Mouse (Mus musculus) hindbrain, embryonic 16.5 days (tissue): ENCODE data around the gene Map2k1. TPM values are rescaled to one million over a fixed set of nuclear protein-coding genes. Genes with fewer than 3 reads are reported as not detected.

ENCODE experiments used
- ATAC-seq: fragments of 200-750 bp; cut with Nextera tagmentation; 2 replicates; pipeline ENCODE4 v1.8.0; 2017; ENCODE audit warnings: moderate TSS enrichment, moderate library complexity
- H3K27ac ChIP-seq: fragments of 300-500 bp; sonication (generic); 2 replicates; pipeline ENCODE4 v1.5.1; 2014; ENCODE audit warnings: low read depth, mild to moderate bottlenecking, control low read depth, low read length, moderate library complexity
- H3K27me3 ChIP-seq: fragments of 300-500 bp; sonication (generic); replicated peaks from 2 replicates; pipeline ENCODE4 v1.6.1; 2014; ENCODE audit warnings: low read length; ENCODE audit not compliant: control insufficient read depth, insufficient read depth
- H3K36me3 ChIP-seq: fragments of 300-500 bp; sonication (generic); 2 replicates; pipeline ENCODE4 v1.6.1; 2014; ENCODE audit warnings: mild to moderate bottlenecking, low read length, moderate library complexity, mixed read lengths; ENCODE audit not compliant: control insufficient read depth, insufficient read depth
- H3K4me1 ChIP-seq: fragments of 300-500 bp; sonication (generic); 2 replicates; pipeline ENCODE4 v1.6.1; 2014; ENCODE audit warnings: low read depth, low read length; ENCODE audit not compliant: control insufficient read depth, insufficient read depth
- H3K4me2 ChIP-seq: fragments of 300-500 bp; sonication (generic); 2 replicates; pipeline ENCODE4 v1.6.1; 2014; ENCODE audit warnings: mild to moderate bottlenecking, low read length, control low read depth, moderate library complexity
- H3K4me3 ChIP-seq: fragments of 300-500 bp; sonication (generic); 2 replicates; pipeline ENCODE4 v1.5.1; 2014; ENCODE audit warnings: mild to moderate bottlenecking, low read length, control low read depth, moderate library complexity
- H3K9ac ChIP-seq: fragments of 300-500 bp; sonication (generic); 2 replicates; pipeline ENCODE4 v1.6.1; 2014; ENCODE audit warnings: low read depth, mild to moderate bottlenecking, control low read depth, low read length, moderate library complexity
- H3K9me3 ChIP-seq: fragments of 300-500 bp; sonication (generic); 2 replicates; pipeline ENCODE4 v1.6.1; 2014; ENCODE audit warnings: mild to moderate bottlenecking, low read length, moderate library complexity; ENCODE audit not compliant: control insufficient read depth
- WGBS: fragments of 180-500 bp; shearing (Covaris S2); extraction: QIAGEN DNeasy Blood & Tissue Kit; methylation state at CpG from one replicate; pipeline ENCODE4 v1.1.7; 2014; 5-methylcytosine and 5-hydroxymethylcytosine counted together
- polyA plus RNA-seq: library from polyadenylated mRNA; unstranded; fragments of >200 nt; fragmentation: Nextera tagmentation; extraction: Ambion mirVana; gene quantifications from 2 replicates; pipeline ENCODE4 v1.2.1, GENCODE M21; 2015

Gene Map2k1
- polyA plus RNA-seq, 1 experiment from 2014 or later = 83.9 TPM

- H3K27me3 ChIP-seq = no peaks in the 10 kb centered on the region
- H3K9ac ChIP-seq = no peak overlapping the region
- no peaks in the 10 kb centered on the region for H3K9me3 ChIP-seq
- no peak overlapping the region for H3K27ac ChIP-seq
- H3K4me2 ChIP-seq = no peak overlapping the region
- WGBS = 92% methylated on average over 3 of the region's 3 CpGs
- no peak for ATAC-seq
- H3K4me1 ChIP-seq = peaks cover 9% of the 10 kb centered on the region
- H3K4me3 ChIP-seq = no peak overlapping the region
- no peaks in the 10 kb centered on the region for H3K36me3 ChIP-seq
These were observed 2.8 kb upstream of the Map2k1 start for GRCm38 (mm10) chr9:64256204-64256603.

DNA sequence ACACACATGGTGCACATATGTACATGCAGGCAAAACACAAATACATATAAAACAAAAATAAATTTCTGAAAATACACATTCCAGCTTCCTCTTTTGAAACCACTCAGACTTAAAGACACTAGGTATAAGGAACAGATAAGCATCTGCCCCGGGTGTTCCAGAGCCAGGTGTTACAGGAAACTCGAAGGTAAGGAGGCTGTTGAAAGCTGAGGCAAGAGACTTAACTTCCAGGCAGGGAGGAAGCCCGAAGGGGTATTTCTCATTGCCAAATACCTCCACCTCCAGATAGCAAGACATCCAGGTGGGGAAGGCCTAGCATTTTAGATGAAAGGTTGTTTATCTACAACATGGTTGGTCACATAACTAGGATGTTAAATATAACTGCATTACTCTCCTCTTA lies 2.0 kb upstream of the Map2k1 start:
- WGBS = 86% methylated on average over 3 of the region's 3 CpGs
- H3K27ac ChIP-seq = no peak overlapping the region

GRCm38 (mm10) chr9:64252591-64253020 lies 825 bp downstream of the Map2k1 start:
- H3K27me3 ChIP-seq = no peaks in the 10 kb centered on the region
- peak overlapping the region; percentile 81 for H3K4me3 ChIP-seq
- H3K27ac ChIP-seq = peak overlapping the region; percentile 91
- WGBS = under 1% methylated on average over 16 of the region's 16 CpGs
- peaks cover 9% of the 10 kb centered on the region for H3K4me1 ChIP-seq
- H3K9ac ChIP-seq = peak overlapping the region; percentile 86
- H3K4me2 ChIP-seq = peak overlapping the region; percentile 75
- no peaks in the 10 kb centered on the region for H3K9me3 ChIP-seq
- H3K36me3 ChIP-seq = no peaks in the 10 kb centered on the region
- no peak for ATAC-seq

More for the DNA sequence above, 2.0 kb upstream of the Map2k1 start:
- no peaks in the 10 kb centered on the region for H3K36me3 ChIP-seq
- ATAC-seq = no peak
- peaks cover 9% of the 10 kb centered on the region for H3K4me1 ChIP-seq
- no peaks in the 10 kb centered on the region for H3K27me3 ChIP-seq
- H3K4me3 ChIP-seq = no peak overlapping the region
- H3K9me3 ChIP-seq = no peaks in the 10 kb centered on the region
- H3K4me2 ChIP-seq = no peak overlapping the region
- no peak overlapping the region for H3K9ac ChIP-seq

DNA sequence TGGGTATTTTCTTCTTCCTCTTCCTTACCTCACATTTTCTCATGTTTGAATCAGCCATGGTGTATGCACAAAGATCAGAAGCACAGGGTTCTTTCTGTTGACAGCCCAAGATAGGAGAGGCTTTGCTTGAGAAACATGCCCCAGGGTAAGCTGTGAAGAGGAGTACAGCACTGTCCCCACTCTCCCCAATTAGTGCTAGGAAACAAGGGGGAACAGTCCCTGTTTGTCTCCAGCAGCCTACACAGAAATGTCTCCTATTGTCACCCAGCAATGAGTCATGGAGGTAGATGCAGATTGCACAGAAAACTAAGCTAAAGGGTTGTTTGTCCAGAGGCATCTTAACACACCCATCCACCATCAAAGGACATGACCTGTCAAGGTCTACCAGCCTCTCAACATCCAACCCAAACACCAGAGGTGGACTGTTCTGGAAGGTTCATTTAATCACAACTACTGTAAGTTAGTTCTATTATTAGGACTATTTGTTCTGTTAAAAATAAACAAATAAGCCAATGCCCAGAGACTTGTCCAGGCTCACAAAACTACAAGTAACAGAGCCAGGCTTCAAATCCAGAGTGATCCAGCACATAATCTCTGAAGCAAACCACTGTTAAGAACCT lies 3.2 kb downstream of the Map2k1 start:
- H3K27me3 ChIP-seq = no peaks in the 10 kb centered on the region
- no peak overlapping the region for H3K4me2 ChIP-seq
- H3K36me3 ChIP-seq = no peaks in the 10 kb centered on the region
- H3K9me3 ChIP-seq = no peaks in the 10 kb centered on the region
- H3K4me3 ChIP-seq = no peak overlapping the region
- no peak overlapping the region for H3K9ac ChIP-seq
- no peak overlapping the region for H3K27ac ChIP-seq
- peaks cover 9% of the 10 kb centered on the region for H3K4me1 ChIP-seq
- ATAC-seq = no peak

GRCm38 (mm10) chr9:64249371-64249770 lies 4.1 kb downstream of the Map2k1 start:
- Histone ChIP-seq H3K4me2 (no peak overlapping the region), H3K9me3 (no peaks in the 10 kb centered on the region), H3K36me3 (no peaks in the 10 kb centered on the region), H3K27me3 (no peaks in the 10 kb centered on the region), H3K4me3 (no peak overlapping the region), H3K9ac (no peak overlapping the region), H3K4me1 (peaks cover 9% of the 10 kb centered on the region), H3K27ac (no peak overlapping the region)
- WGBS = 87% methylated on average over 1 of the region's 1 CpGs
- no peak for ATAC-seq

- no peak for ATAC-seq
- no peaks in the 10 kb centered on the region for H3K4me1 ChIP-seq
- no peak overlapping the region for H3K27ac ChIP-seq
These were observed 11.0 kb downstream of the Map2k1 start for GRCm38 (mm10) chr9:64242381-64242831.

DNA sequence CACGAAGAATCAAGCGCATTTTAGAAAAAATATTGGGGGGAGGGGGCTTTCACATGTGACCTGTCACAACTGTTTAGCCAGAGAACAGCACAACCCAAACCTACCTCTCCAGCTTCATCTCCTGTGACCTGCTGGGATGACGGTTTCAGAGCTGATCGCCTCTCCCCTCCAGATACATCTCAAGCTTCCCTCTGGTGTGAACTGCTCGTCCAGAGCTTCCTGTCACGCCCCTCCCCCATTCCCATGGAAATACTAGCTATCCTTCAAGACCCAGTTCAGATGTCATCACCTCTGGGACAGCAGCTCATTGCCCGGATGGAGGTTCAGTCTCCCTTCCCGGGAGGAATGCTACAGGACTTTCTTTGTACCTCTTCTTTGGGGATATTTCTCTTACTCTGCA lies 12.8 kb downstream of the Map2k1 start:
- Histone ChIP-seq H3K9ac (no peak overlapping the region), H3K4me2 (no peak overlapping the region), H3K9me3 (no peaks in the 10 kb centered on the region), H3K27ac (no peak overlapping the region), H3K4me1 (no peaks in the 10 kb centered on the region), H3K4me3 (no peak overlapping the region), H3K27me3 (no peaks in the 10 kb centered on the region), H3K36me3 (no peaks in the 10 kb centered on the region)
- 55% methylated on average over 8 of the region's 8 CpGs for WGBS
- no peak for ATAC-seq

More at GRCm38 (mm10) chr9:64242381-64242831, 11.0 kb downstream of the Map2k1 start:
- Histone ChIP-seq H3K4me3 (no peak overlapping the region), H3K27me3 (no peaks in the 10 kb centered on the region), H3K4me2 (no peak overlapping the region), H3K36me3 (no peaks in the 10 kb centered on the region), H3K9me3 (no peaks in the 10 kb centered on the region), H3K9ac (no peak overlapping the region)
- WGBS = 81% methylated on average over 6 of the region's 6 CpGs

GRCm38 (mm10) chr9:64240116-64240515 lies 13.3 kb downstream of the Map2k1 start:
- H3K4me3 ChIP-seq = no peak overlapping the region
- no peaks in the 10 kb centered on the region for H3K4me1 ChIP-seq
- 56% methylated on average over 2 of the region's 2 CpGs for WGBS
- H3K27ac ChIP-seq = no peak overlapping the region
- H3K4me2 ChIP-seq = no peak overlapping the region
- no peak overlapping the region for H3K9ac ChIP-seq
- H3K9me3 ChIP-seq = no peaks in the 10 kb centered on the region
- H3K36me3 ChIP-seq = no peaks in the 10 kb centered on the region
- ATAC-seq = no peak
- H3K27me3 ChIP-seq = no peaks in the 10 kb centered on the region

DNA sequence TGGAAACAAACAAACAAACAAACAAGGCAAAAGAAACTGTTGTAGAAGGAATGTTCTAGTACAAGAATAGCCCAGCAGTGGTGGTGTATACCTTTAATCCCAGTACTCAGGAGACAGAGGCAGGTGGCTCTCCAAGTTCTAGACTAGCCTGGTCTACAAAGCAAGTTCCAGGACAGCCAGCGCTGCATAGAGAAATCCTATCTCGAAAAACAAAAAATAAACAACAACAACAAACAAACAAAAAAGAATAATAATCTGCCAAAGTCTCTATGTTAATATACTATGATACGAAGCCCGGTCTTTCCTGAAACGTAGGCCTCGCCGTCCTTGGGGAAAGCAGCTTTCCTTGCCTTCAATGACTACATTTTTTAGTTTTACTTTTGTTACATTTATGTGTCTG lies 17.4 kb downstream of the Map2k1 start:
- Histone ChIP-seq H3K9me3 (no peaks in the 10 kb centered on the region), H3K4me1 (peaks cover 6% of the 10 kb centered on the region), H3K9ac (no peak overlapping the region), H3K27me3 (no peaks in the 10 kb centered on the region), H3K4me3 (no peak overlapping the region), H3K27ac (no peak overlapping the region), H3K4me2 (no peak overlapping the region), H3K36me3 (no peaks in the 10 kb centered on the region)
- no peak for ATAC-seq
- over 99% methylated on average over 7 of the region's 7 CpGs for WGBS
